Mouse (Mus musculus) kidney, postnatal 0 days (tissue): ENCODE data around the gene Castor1. TPM values are rescaled to one million over a fixed set of nuclear protein-coding genes. Genes with fewer than 3 reads are reported as not detected.
A peak's percentile ranks its signal among the peaks of the same experiment; 100 is the strongest.

Experiments used
- ATAC-seq: fragments of 200-750 bp; cut with Nextera tagmentation; replicated peaks from 2 replicates; pipeline ENCODE4 v1.8.0; 2017; ENCODE audit warnings: low read depth, moderate number of reproducible peaks, moderate TSS enrichment, moderate library complexity; ENCODE audit not compliant: low FRiP score
- DNase-seq: peaks from one replicate; pipeline ENCODE4 v3.0.0-alpha.2; 2016; ENCODE audit warnings: low spot score
- H3K27ac ChIP-seq: fragments of 300-500 bp; sonication (generic); 2 replicates; pipeline ENCODE4 v1.5.1; 2014; ENCODE audit warnings: mild to moderate bottlenecking
- H3K27me3 ChIP-seq: fragments of 300-500 bp; sonication (generic); 2 replicates; pipeline ENCODE4 v1.6.1; 2014; ENCODE audit warnings: low read length, mixed read lengths; ENCODE audit not compliant: insufficient read depth
- H3K36me3 ChIP-seq: fragments of 300-500 bp; sonication (generic); 2 replicates; pipeline ENCODE4 v1.6.1; 2014; ENCODE audit warnings: low read length, mixed read lengths; ENCODE audit not compliant: insufficient read depth
- H3K4me1 ChIP-seq: fragments of 300-500 bp; sonication (generic); replicated peaks from 2 replicates; pipeline ENCODE4 v1.6.1; 2014; ENCODE audit warnings: antibody characterized with exemption, low read length, mixed read lengths; ENCODE audit not compliant: insufficient read depth
- H3K4me2 ChIP-seq: fragments of 300-500 bp; sonication (generic); 2 replicates; pipeline ENCODE4 v1.6.1; 2014; ENCODE audit warnings: mild to moderate bottlenecking, low read length, moderate library complexity, mixed read lengths
- H3K4me3 ChIP-seq: fragments of 300-500 bp; sonication (generic); replicated peaks from 2 replicates; pipeline ENCODE4 v1.5.1; 2014; ENCODE audit warnings: low read depth, low read length
- H3K9ac ChIP-seq: fragments of 300-500 bp; sonication (generic); 2 replicates; pipeline ENCODE4 v1.6.1; 2014; ENCODE audit warnings: low read depth, low read length
- H3K9me3 ChIP-seq: fragments of 300-500 bp; sonication (generic); replicated peaks from 2 replicates; pipeline ENCODE4 v1.6.1; 2016; ENCODE audit warnings: low read length, inconsistent platforms, mixed read lengths
- CTCF ChIP-seq: IDR thresholded peaks from 2 replicates; pipeline ENCODE4 v1.5.1; 2016; ENCODE audit warnings: antibody characterized with exemption, low read depth, mild to moderate bottlenecking, moderate library complexity
- WGBS: fragments of 180-500 bp; shearing (Covaris S2); extraction: QIAGEN DNeasy Blood & Tissue Kit; methylation state at CpG from one replicate; pipeline ENCODE4 v1.1.7; 2014; 5-methylcytosine and 5-hydroxymethylcytosine counted together
- polyA plus RNA-seq: library from polyadenylated mRNA; unstranded; fragments of >200 nt; fragmentation: Nextera tagmentation; extraction: Ambion mirVana; gene quantifications from 2 replicates; pipeline ENCODE4 v1.2.1, GENCODE M21; 2015

The Castor1 gene
- polyA plus RNA-seq, 1 experiment from 2014 or later, result 6.5 TPM

- 77% methylated on average over 5 of the region's 5 CpGs for WGBS
- no peak for DNase-seq
- Histone ChIP-seq H3K4me2 (no peak overlapping the region), H3K9me3 (no peaks in the 10 kb centered on the region), H3K4me1 (peaks cover 15% of the 10 kb centered on the region), H3K9ac (no peak overlapping the region), H3K27ac (0 out of 2 replicates have a peak overlapping the region, but pooled peaks have one; percentile 13), H3K4me3 (no peak overlapping the region), H3K36me3 (peaks cover 20% of the 10 kb centered on the region), H3K27me3 (no peaks in the 10 kb centered on the region)
- no peak; the same call in 1 of the 2 replicates for ATAC-seq
- TF ChIP-seq CTCF, result no peak
Measured at GRCm38 (mm10) chr11:4205097-4205655, 12.8 kb upstream of the Castor1 start.

- no peak for DNase-seq
- Histone ChIP-seq H3K4me1 (peaks cover 15% of the 10 kb centered on the region), H3K27me3 (no peaks in the 10 kb centered on the region), H3K9me3 (no peaks in the 10 kb centered on the region), H3K27ac (no peak overlapping the region), H3K36me3 (peaks cover 28% of the 10 kb centered on the region), H3K4me2 (no peak overlapping the region), H3K9ac (no peak overlapping the region), H3K4me3 (no peak overlapping the region)
- 83% methylated on average over 7 of the region's 7 CpGs for WGBS
- no peak for TF ChIP-seq CTCF
- no peak for ATAC-seq
Measured at GRCm38 (mm10) chr11:4205951-4206350, 12.1 kb upstream of the Castor1 start.

- 70% methylated on average over 6 of the region's 6 CpGs for WGBS
- ATAC-seq (no peak), DNase-seq (no peak)
- Histone ChIP-seq H3K36me3 (peaks cover 32% of the 10 kb centered on the region), H3K27ac (no peak overlapping the region), H3K4me2 (no peak overlapping the region), H3K9me3 (no peaks in the 10 kb centered on the region), H3K4me3 (no peak overlapping the region), H3K9ac (no peak overlapping the region), H3K4me1 (peaks cover 15% of the 10 kb centered on the region), H3K27me3 (no peaks in the 10 kb centered on the region)
- TF ChIP-seq CTCF, result no peak
Measured at GRCm38 (mm10) chr11:4206563-4206962, 11.5 kb upstream of the Castor1 start.

GRCm38 (mm10) chr11:4207655-4208054 lies 10.4 kb upstream of the Castor1 start:
- no peak for ATAC-seq
- WGBS, result 93% methylated on average over 9 of the region's 9 CpGs

GRCm38 (mm10) chr11:4209556-4209955 lies 8.5 kb upstream of the Castor1 start:
- peak; percentile 68 for TF ChIP-seq CTCF
- no peak overlapping the region for H3K4me3 ChIP-seq
- no peak for ATAC-seq
- H3K27me3 ChIP-seq, result no peaks in the 10 kb centered on the region
- DNase-seq, result peak; percentile 52
- no peak overlapping the region for H3K4me2 ChIP-seq
- no peaks in the 10 kb centered on the region for H3K9me3 ChIP-seq
- WGBS, result 75% methylated on average over 5 of the region's 5 CpGs
- H3K9ac ChIP-seq, result no peak overlapping the region
- no peak overlapping the region for H3K27ac ChIP-seq
- H3K4me1 ChIP-seq, result no peaks in the 10 kb centered on the region
- H3K36me3 ChIP-seq, result peaks cover 55% of the 10 kb centered on the region

More at GRCm38 (mm10) chr11:4207655-4208054, 10.4 kb upstream of the Castor1 start:
- DNase-seq, result no peak
- Histone ChIP-seq H3K4me3 (no peak overlapping the region), H3K9ac (no peak overlapping the region), H3K9me3 (no peaks in the 10 kb centered on the region), H3K4me1 (peaks cover 15% of the 10 kb centered on the region), H3K27me3 (no peaks in the 10 kb centered on the region), H3K27ac (no peak overlapping the region), H3K36me3 (peaks cover 40% of the 10 kb centered on the region), H3K4me2 (no peak overlapping the region)
- TF ChIP-seq CTCF, result no peak

- Histone ChIP-seq H3K27ac (no peak overlapping the region; the same call in 1 of the 2 replicates), H3K27me3 (no peaks in the 10 kb centered on the region), H3K9me3 (no peaks in the 10 kb centered on the region), H3K9ac (no peak overlapping the region), H3K4me1 (no peaks in the 10 kb centered on the region), H3K4me2 (no peak overlapping the region), H3K4me3 (no peak overlapping the region), H3K36me3 (peaks cover 62% of the 10 kb centered on the region)
- TF ChIP-seq CTCF, result no peak
- ATAC-seq (no peak), DNase-seq (no peak)
- WGBS, result 31% methylated on average over 1 of the region's 1 CpGs
Measured at GRCm38 (mm10) chr11:4210786-4211185, 7.2 kb upstream of the Castor1 start.

- no peak overlapping the region for H3K9ac ChIP-seq
- DNase-seq (no peak), ATAC-seq (no peak)
- peaks cover 53% of the 10 kb centered on the region for H3K36me3 ChIP-seq
- no peak overlapping the region for H3K4me3 ChIP-seq
- WGBS, result 57% methylated on average over 10 of the region's 10 CpGs
- no peak overlapping the region for H3K4me2 ChIP-seq
- TF ChIP-seq CTCF, result no peak
- H3K27me3 ChIP-seq, result no peaks in the 10 kb centered on the region
- H3K9me3 ChIP-seq, result no peaks in the 10 kb centered on the region
- no peaks in the 10 kb centered on the region for H3K4me1 ChIP-seq
- no peak overlapping the region for H3K27ac ChIP-seq
Measured at GRCm38 (mm10) chr11:4213107-4213506, 4.9 kb upstream of the Castor1 start.
